In genomic region chr15:81879531-81880401, GRCm38 (mm10) we compare ENCODE assay signal across 7 mouse cellular contexts. TPM values are rescaled to one million over a fixed set of nuclear protein-coding genes. Genes with fewer than 3 reads are reported as not detected.
A peak's percentile ranks its signal among the peaks of the same experiment; 100 is the strongest.
DNase-seq lines count a peak whose midpoint lies in the region; ATAC-seq lines count a peak whose summit lies in the region.

No protein-coding gene starts in this region.

- intact Hi-C loops in left cerebral cortex, postnatal 25 days (cut with DNase I) = loop anchor here (1.0 to 5.0 kb wide), 2 partner anchors 12 to 43 kb away; no protein-coding TSS in a partner anchor

- ATAC-seq in midbrain, embryonic 13.5 days = peak; percentile 91
- no peak for ATAC-seq in midbrain, embryonic 11.5 days (ENCODE audit: low FRiP score)
- ATAC-seq in heart, embryonic 14.5 days (ENCODE audit: insufficient number of reproducible peaks, insufficient read depth, low FRiP score, low read depth) = peak; percentile 60; the same call in 1 of the 2 replicates

- no peak for DNase-seq in midbrain, embryonic 11.5 days (ENCODE audit: low spot score, missing footprints)
- DNase-seq in left cerebral cortex, postnatal 25 days (ENCODE audit: low spot score in 2 of 2) = peak; percentile 86 to 96
- no peak for DNase-seq in gastrocnemius, postnatal 10 days
- DNase-seq in spleen, postnatal 36 days (ENCODE audit: low spot score in 2 of 2) = no peak
- DNase-seq in spleen, postnatal 10 days (ENCODE audit: low spot score in 2 of 2) = no peak

- H3K9me3 ChIP-seq in midbrain, embryonic 13.5 days = no peaks in the 10 kb centered on the region
- no peaks in the 10 kb centered on the region for H3K9me3 ChIP-seq in midbrain, embryonic 11.5 days (ENCODE audit: control insufficient read depth, low read length)
- no peaks in the 10 kb centered on the region for H3K9me3 ChIP-seq in heart, embryonic 14.5 days (ENCODE audit: control insufficient read depth, low read length)

- peak overlapping the region; percentile 41 for H3K9ac ChIP-seq in midbrain, embryonic 13.5 days (replicated peaks)
- no peak overlapping the region for H3K9ac ChIP-seq in midbrain, embryonic 11.5 days (ENCODE audit: low read length)
- peak overlapping the region; percentile 44; the same call in 1 of the 2 replicates for H3K9ac ChIP-seq in heart, embryonic 14.5 days (ENCODE audit: low read length)

- H3K4me3 ChIP-seq in midbrain, embryonic 13.5 days (replicated peaks) = no peak overlapping the region
- no peak overlapping the region for H3K4me3 ChIP-seq in midbrain, embryonic 11.5 days (ENCODE audit: low read depth, low read length)
- no peak overlapping the region for H3K4me3 ChIP-seq in heart, embryonic 14.5 days (ENCODE audit: control insufficient read depth in 1 of 2, insufficient read depth in 1 of 2, low read depth in 1 of 2, low read length in 2 of 2)

- peak overlapping the region; percentile 39 for H3K4me2 ChIP-seq in midbrain, embryonic 13.5 days (replicated peaks)
- no peak overlapping the region for H3K4me2 ChIP-seq in midbrain, embryonic 11.5 days
- peak overlapping the region; percentile 41 for H3K4me2 ChIP-seq in heart, embryonic 14.5 days (ENCODE audit: low read length)

- H3K36me3 ChIP-seq in midbrain, embryonic 13.5 days = no peaks in the 10 kb centered on the region
- H3K36me3 ChIP-seq in midbrain, embryonic 11.5 days (ENCODE audit: control insufficient read depth, insufficient read depth, low read length) = no peaks in the 10 kb centered on the region
- H3K36me3 ChIP-seq in heart, embryonic 14.5 days (ENCODE audit: control insufficient read depth, insufficient read depth, low read length) = 0 out of 2 replicates have a peak, but pooled peaks cover 6% of the 10 kb centered on the region

- peak overlapping the region; percentile 95 for H3K27ac ChIP-seq in midbrain, embryonic 13.5 days
- H3K27ac ChIP-seq in midbrain, embryonic 11.5 days (ENCODE audit: low read depth, low read length) = no peak overlapping the region
- H3K27ac ChIP-seq in heart, embryonic 14.5 days (replicated peaks in 1 of 2; ENCODE audit: control insufficient read depth in 1 of 2, insufficient read depth in 1 of 2, low read depth in 2 of 2, low read length in 2 of 2) = peak overlapping the region; percentile 3 to 61

- WGBS in midbrain, embryonic 13.5 days = 42% methylated on average over 5 of the region's 5 CpGs
- WGBS in midbrain, embryonic 11.5 days = 76% methylated on average over 5 of the region's 5 CpGs
- WGBS in heart, embryonic 14.5 days = 14% methylated on average over 5 of the region's 5 CpGs

- H3K4me1 ChIP-seq in midbrain, embryonic 13.5 days (replicated peaks) = peaks cover 31% of the 10 kb centered on the region
- peaks cover 4% of the 10 kb centered on the region; the same call in 1 of the 2 replicates for H3K4me1 ChIP-seq in midbrain, embryonic 11.5 days (ENCODE audit: control insufficient read depth, insufficient read depth, low read length)
- peaks cover 12 to 37% of the 10 kb centered on the region in 2 experiments for H3K4me1 ChIP-seq in heart, embryonic 14.5 days (ENCODE audit: control insufficient read depth in 2 of 2, insufficient read depth in 2 of 2, low read length in 2 of 2)

- no peaks in the 10 kb centered on the region for H3K27me3 ChIP-seq in midbrain, embryonic 13.5 days
- no peaks in the 10 kb centered on the region for H3K27me3 ChIP-seq in midbrain, embryonic 11.5 days (ENCODE audit: control insufficient read depth, insufficient read depth, low read length)
- H3K27me3 ChIP-seq in heart, embryonic 14.5 days (ENCODE audit: control insufficient read depth, insufficient read depth, low read length) = no peaks in the 10 kb centered on the region

RNA-seq across cellular contexts. Expression of gene Aco2, which starts 7.7 kb away (rescaled TPM):
- polyA plus RNA-seq in midbrain, embryonic 13.5 days (2015; fragmentation: Nextera tagmentation; extraction: Ambion mirVana) = 220 and 221 TPM in 2 replicates
- polyA plus RNA-seq in midbrain, embryonic 11.5 days (2014; fragmentation: Nextera tagmentation; extraction: Ambion mirVana) = 155 and 165 TPM in 2 replicates
- polyA plus RNA-seq in heart, embryonic 14.5 days (2014; fragmentation: Nextera tagmentation; extraction: Ambion mirVana) = 571 and 598 TPM in 2 replicates
- 100 to 1,000 TPM; 423 to 442 TPM for total RNA-seq in left cerebral cortex, postnatal 25 days (2021)
- total RNA-seq in gastrocnemius, postnatal 10 days (2021) = 100 to 1,000 TPM; 789 to 874 TPM

RNA-seq across cellular contexts. Expression of gene Phf5a, which starts 8.1 kb away (rescaled TPM):
- 136 and 149 TPM in 2 replicates for polyA plus RNA-seq in midbrain, embryonic 13.5 days (2015; fragmentation: Nextera tagmentation; extraction: Ambion mirVana)
- 179 and 197 TPM in 2 replicates for polyA plus RNA-seq in midbrain, embryonic 11.5 days (2014; fragmentation: Nextera tagmentation; extraction: Ambion mirVana)
- 103 and 106 TPM in 2 replicates for polyA plus RNA-seq in heart, embryonic 14.5 days (2014; fragmentation: Nextera tagmentation; extraction: Ambion mirVana)
- total RNA-seq in left cerebral cortex, postnatal 25 days (2021) = 10 to 100 TPM; 33.7 to 34.7 TPM
- 10 to 100 TPM; 37.4 to 39.6 TPM for total RNA-seq in gastrocnemius, postnatal 10 days (2021)

RNA-seq across cellular contexts. Expression of gene Tob2, which starts 21.2 kb away (rescaled TPM):
- polyA plus RNA-seq in midbrain, embryonic 13.5 days (2015; fragmentation: Nextera tagmentation; extraction: Ambion mirVana) = 16.2 and 17.7 TPM in 2 replicates
- polyA plus RNA-seq in midbrain, embryonic 11.5 days (2014; fragmentation: Nextera tagmentation; extraction: Ambion mirVana) = 10.4 and 12.9 TPM in 2 replicates
- 10.3 and 12.4 TPM in 2 replicates for polyA plus RNA-seq in heart, embryonic 14.5 days (2014; fragmentation: Nextera tagmentation; extraction: Ambion mirVana)
- 10 to 100 TPM; 25.5 to 27.2 TPM for total RNA-seq in left cerebral cortex, postnatal 25 days (2021)
- total RNA-seq in gastrocnemius, postnatal 10 days (2021) = 10 to 100 TPM; 38.1 to 80.4 TPM

RNA-seq across cellular contexts. Expression of gene Polr3h, which starts 46.3 kb away (rescaled TPM):
- 69.7 and 70.1 TPM in 2 replicates for polyA plus RNA-seq in midbrain, embryonic 13.5 days (2015; fragmentation: Nextera tagmentation; extraction: Ambion mirVana)
- polyA plus RNA-seq in midbrain, embryonic 11.5 days (2014; fragmentation: Nextera tagmentation; extraction: Ambion mirVana) = 66.9 and 75.6 TPM in 2 replicates
- polyA plus RNA-seq in heart, embryonic 14.5 days (2014; fragmentation: Nextera tagmentation; extraction: Ambion mirVana) = 154 and 156 TPM in 2 replicates
- 10 to 100 TPM; 49.8 to 56.5 TPM for total RNA-seq in left cerebral cortex, postnatal 25 days (2021)
- total RNA-seq in gastrocnemius, postnatal 10 days (2021) = 10 to 100 TPM in 1 of 2 experiments, 1 to 10 TPM in 1; 8.2 to 12.1 TPM

RNA-seq across cellular contexts. Expression of gene Csdc2, which starts 56.8 kb away (rescaled TPM):
- polyA plus RNA-seq in midbrain, embryonic 13.5 days (2015; fragmentation: Nextera tagmentation; extraction: Ambion mirVana) = 96.4 and 102 TPM in 2 replicates
- 18.0 and 18.9 TPM in 2 replicates for polyA plus RNA-seq in midbrain, embryonic 11.5 days (2014; fragmentation: Nextera tagmentation; extraction: Ambion mirVana)
- polyA plus RNA-seq in heart, embryonic 14.5 days (2014; fragmentation: Nextera tagmentation; extraction: Ambion mirVana) = 5.5 and 6.7 TPM in 2 replicates
- total RNA-seq in left cerebral cortex, postnatal 25 days (2021) = 10 to 100 TPM; 96.0 to 98.3 TPM
- total RNA-seq in gastrocnemius, postnatal 10 days (2021) = 1 to 10 TPM; 5.7 to 6.0 TPM

Comparison
In these comparisons a context has a peak if more than half of its experiments do, and no peak if none do; other contexts are left out.
1. DNase-seq: peak in left cerebral cortex, postnatal 25 days (2 of 2); none in midbrain, embryonic 11.5 days (single experiment), gastrocnemius, postnatal 10 days (single experiment), spleen, postnatal 36 days (0 of 2) and spleen, postnatal 10 days (0 of 2).